Mouse (Mus musculus): ENCODE results near the gene Ralb.

DNA sequence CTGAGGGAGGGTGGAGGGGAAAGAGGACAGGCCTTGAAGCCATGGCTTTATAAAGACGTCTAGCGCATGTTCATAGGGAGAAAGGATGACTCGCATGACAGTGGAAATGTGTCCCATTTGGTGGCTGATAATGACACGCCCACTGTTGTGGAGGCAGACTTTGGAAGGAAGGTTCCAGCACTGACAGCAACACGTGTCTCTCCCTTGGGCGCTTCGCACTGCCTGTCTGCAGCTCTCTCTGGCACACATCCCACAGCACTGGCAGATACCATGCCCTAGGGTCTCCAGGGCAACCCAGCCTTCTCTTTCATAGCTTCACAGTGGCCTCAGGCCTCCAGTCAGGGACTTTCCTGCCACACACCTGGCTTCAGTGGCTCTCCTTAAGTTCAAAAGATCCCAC lies 13.5 kb upstream of the Ralb start:
- no peak for TF ChIP-seq POLR2A (IDR thresholded peaks at IDR 0.05; ENCODE audit: control insufficient read depth, low read depth, low read length)
- TF ChIP-seq CTCF (IDR thresholded peaks at IDR 0.05; ENCODE audit: control insufficient read depth, insufficient read depth, insufficient replicate concordance, low read depth, low read length): no peak

Data from testis, adult 2 months (tissue).